Comparison of ENCODE assay signal across 25 mouse cellular contexts in the genomic region with DNA sequence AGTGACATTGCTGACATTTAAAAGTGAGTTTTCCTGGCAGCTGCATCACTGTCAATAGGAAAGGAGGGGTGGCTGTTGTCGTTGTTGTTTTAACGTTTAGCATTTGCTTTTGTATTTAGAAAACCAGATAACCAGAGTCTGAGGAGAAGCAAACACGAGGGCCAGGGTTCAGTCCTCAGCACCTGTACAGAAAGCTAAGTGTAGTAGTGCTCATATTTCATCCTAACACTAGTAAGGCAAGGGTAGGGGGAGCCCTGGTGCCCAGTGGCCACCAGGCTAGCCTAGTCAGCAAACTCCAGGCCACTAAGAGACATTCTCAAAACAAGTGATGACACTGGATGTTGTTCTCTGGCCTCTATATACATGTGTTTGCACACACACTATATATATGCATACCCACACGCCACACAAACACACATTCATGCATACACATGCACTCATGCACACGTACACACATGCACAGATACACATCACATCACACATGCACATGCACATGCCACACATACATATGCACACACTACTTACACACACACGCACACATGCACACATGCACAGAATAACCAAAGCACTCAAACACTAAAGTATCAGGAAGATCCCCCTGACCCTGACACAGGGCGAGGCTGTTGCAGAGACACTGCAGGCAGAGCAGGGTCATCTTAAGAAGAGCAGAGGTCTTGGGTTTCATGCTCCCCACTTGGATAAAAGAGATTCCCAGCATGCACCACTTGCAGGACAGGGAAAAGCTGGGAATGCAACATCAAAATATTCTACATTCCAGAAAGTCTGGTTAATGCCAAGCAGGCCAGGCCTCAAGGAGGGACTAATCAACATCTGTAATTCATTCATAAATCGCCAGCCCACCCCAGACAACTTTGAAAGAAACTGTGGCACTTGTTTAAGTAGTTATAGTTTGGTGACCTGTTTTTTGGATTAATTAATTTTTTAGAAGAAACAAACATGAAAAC.
DNase-seq lines count a peak whose midpoint lies in the region; ATAC-seq and TF ChIP-seq lines count a peak whose summit lies in the region.
"Had no signal": no experiment of that assay in that cellular context is flagged by ENCODE, and none has a peak within 500 bp of the region (broad histone marks: within the 10 kb centered on the region; RNA-seq: fewer than 3 reads in every experiment).

No protein-coding gene starts in this region.

- no peaks in the 10 kb centered on the region for H3K27me3 ChIP-seq in heart, adult 2 months (ENCODE audit: control insufficient read depth, insufficient read depth, low read length)
- peaks cover 9% of the 10 kb centered on the region for H3K27me3 ChIP-seq in megakaryocyte, embryonic 14.5 days (replicated peaks)
- no peaks in the 10 kb centered on the region for H3K27me3 ChIP-seq in embryonic facial prominence, embryonic 10.5 days (replicated peaks; ENCODE audit: low read depth, poor library complexity, severe bottlenecking)
- no peaks in the 10 kb centered on the region for H3K27me3 ChIP-seq in limb, embryonic 14.5 days (ENCODE audit: control insufficient read depth, insufficient read depth, low read length)
- H3K27me3 ChIP-seq: CH12.LX; forebrain, embryonic 13.5 days; hindbrain, embryonic 15.5 days; liver, embryonic 13.5 days; lung, embryonic 15.5 days had no signal

- intact Hi-C loops in heart, adult 2 months (cut with DNase I), result loop anchor here (5.0 to 10.0 kb wide), 2 partner anchors 67 to 515 kb away; no protein-coding TSS in a partner anchor

- H3K27ac ChIP-seq in heart, adult 2 months, result no peak overlapping the region
- no peak overlapping the region for H3K27ac ChIP-seq in embryonic facial prominence, embryonic 10.5 days (replicated peaks)
- no peak overlapping the region for H3K27ac ChIP-seq in limb, embryonic 14.5 days (replicated peaks; ENCODE audit: low read depth, low read length)
- H3K27ac ChIP-seq: forebrain, embryonic 13.5 days; hindbrain, embryonic 15.5 days; layer of hippocampus, adult 2 months; liver, embryonic 13.5 days; macrophage had no signal

- 80% methylated on average over 8 of the region's 8 CpGs for WGBS in heart, adult 2 months
- 69% methylated on average over 8 of the region's 8 CpGs for WGBS in embryonic facial prominence, embryonic 10.5 days
- 67% methylated on average over 8 of the region's 8 CpGs for WGBS in limb, embryonic 14.5 days

- H3K9ac ChIP-seq in heart, adult 2 months (ENCODE audit: low read depth, low read length), result no peak overlapping the region
- no peak overlapping the region for H3K9ac ChIP-seq in limb, embryonic 14.5 days (ENCODE audit: low read depth, low read length, severe bottlenecking)
- H3K9ac ChIP-seq: forebrain, embryonic 13.5 days; hindbrain, embryonic 15.5 days; liver, embryonic 13.5 days; lung, embryonic 15.5 days had no signal

- ATAC-seq in megakaryocyte, adult 5-6 weeks (ENCODE audit: poor library complexity, severe bottlenecking), result no peak
- no peak for ATAC-seq in limb, embryonic 14.5 days (ENCODE audit: low FRiP score, low read depth)
- ATAC-seq: forebrain, embryonic 13.5 days had no signal

- no peak overlapping the region for H3K4me3 ChIP-seq in heart, adult 2 months
- H3K4me3 ChIP-seq in megakaryocyte, embryonic 14.5 days (replicated peaks), result peak overlapping the region; percentile 71
- no peak overlapping the region for H3K4me3 ChIP-seq in embryonic facial prominence, embryonic 10.5 days
- H3K4me3 ChIP-seq in limb, embryonic 14.5 days (replicated peaks; ENCODE audit: low read length), result no peak overlapping the region
- H3K4me3 ChIP-seq: erythroblast, embryonic 14.5 days; forebrain, embryonic 13.5 days; hindbrain, embryonic 15.5 days; layer of hippocampus, adult 2 months; liver, embryonic 13.5 days; lung, embryonic 15.5 days; myocyte had no signal

- no peaks in the 10 kb centered on the region for H3K79me2 ChIP-seq in heart, adult 2 months (replicated peaks; ENCODE audit: control insufficient read depth, insufficient read depth, low read length)

- peak; percentile 68 for DNase-seq in heart, adult 11 months
- DNase-seq in heart, adult 2 months, result no peak
- DNase-seq in embryonic facial prominence, embryonic 10.5 days (ENCODE audit: low spot score), result peak; percentile 33
- peak; percentile 42 for DNase-seq in limb, embryonic 14.5 days (ENCODE audit: low spot score)
- DNase-seq in ovary, adult 18-20 months (ENCODE audit: low spot score), result no peak
- no peak for DNase-seq in left cerebral cortex, adult 11 months (ENCODE audit: low spot score)
- DNase-seq: cerebellum, adult 8-10 months; gastrocnemius, postnatal 25 days; kidney, adult 18-20 months; kidney, postnatal 14 days; liver, embryonic 13.5 days; midbrain, embryonic 14.5 days; right cerebral cortex, postnatal 14 days; spleen, adult 18-20 months had no signal

- TF ChIP-seq CTCF in heart, adult 2 months (IDR thresholded peaks at IDR 0.05), result no peak

- TF ChIP-seq POLR2A in heart, adult 2 months (IDR thresholded peaks at IDR 0.05; ENCODE audit: insufficient read depth, low read depth, low read length), result no peak
- TF ChIP-seq POLR2A in limb, embryonic 14.5 days (IDR thresholded peaks at IDR 0.05; ENCODE audit: borderline replicate concordance, extremely low read depth, insufficient read depth, insufficient read length), result no peak

- H3K4me1 ChIP-seq in heart, adult 2 months (ENCODE audit: control insufficient read depth, insufficient read depth, low read length), result peaks cover 5% of the 10 kb centered on the region
- peaks cover 25% of the 10 kb centered on the region for H3K4me1 ChIP-seq in megakaryocyte, embryonic 14.5 days
- H3K4me1 ChIP-seq in embryonic facial prominence, embryonic 10.5 days, result peaks cover 8% of the 10 kb centered on the region
- H3K4me1 ChIP-seq in limb, embryonic 14.5 days (ENCODE audit: control insufficient read depth, insufficient read depth, low read length), result peaks cover 11% of the 10 kb centered on the region
- H3K4me1 ChIP-seq: forebrain, embryonic 13.5 days; hindbrain, embryonic 15.5 days; liver, embryonic 13.5 days; lung, embryonic 15.5 days had no signal

- TF ChIP-seq EP300 in heart, adult 2 months (IDR thresholded peaks at IDR 0.05; ENCODE audit: insufficient read depth, low read depth, low read length), result no peak

- H3K36me3 ChIP-seq in heart, adult 2 months (ENCODE audit: control insufficient read depth, insufficient read depth, low read length), result no peaks in the 10 kb centered on the region
- no peaks in the 10 kb centered on the region for H3K36me3 ChIP-seq in megakaryocyte, embryonic 14.5 days (replicated peaks; ENCODE audit: low read length)
- no peaks in the 10 kb centered on the region for H3K36me3 ChIP-seq in embryonic facial prominence, embryonic 10.5 days (replicated peaks)
- H3K36me3 ChIP-seq in limb, embryonic 14.5 days (ENCODE audit: control insufficient read depth, insufficient read depth, low read length), result no peaks in the 10 kb centered on the region
- H3K36me3 ChIP-seq: hindbrain, embryonic 15.5 days; liver, embryonic 13.5 days; lung, embryonic 15.5 days had no signal

- no peak overlapping the region for H3K4me2 ChIP-seq in limb, embryonic 14.5 days (replicated peaks; ENCODE audit: low read depth, low read length, severe bottlenecking)
- H3K4me2 ChIP-seq: forebrain, embryonic 13.5 days; heart, embryonic 11.5 days; hindbrain, embryonic 15.5 days; liver, embryonic 13.5 days; lung, embryonic 15.5 days had no signal

- H3K9me3 ChIP-seq in megakaryocyte, embryonic 14.5 days, result peaks cover 4% of the 10 kb centered on the region; the same call in 1 of the 2 replicates
- no peaks in the 10 kb centered on the region for H3K9me3 ChIP-seq in embryonic facial prominence, embryonic 10.5 days
- H3K9me3 ChIP-seq in limb, embryonic 14.5 days (ENCODE audit: control insufficient read depth, low read length), result no peaks in the 10 kb centered on the region
- H3K9me3 ChIP-seq: forebrain, embryonic 13.5 days; hindbrain, embryonic 15.5 days; liver, embryonic 13.5 days; lung, embryonic 15.5 days had no signal

Comparison
In these comparisons a context has a peak if more than half of its experiments do, and no peak if none do; other contexts are left out.
1. DNase-seq: peak in heart, adult 11 months (single experiment), embryonic facial prominence, embryonic 10.5 days (single experiment) and limb, embryonic 14.5 days (single experiment); none in heart, adult 2 months (0 of 2), ovary, adult 18-20 months (single experiment) and left cerebral cortex, adult 11 months (single experiment).